Mouse (Mus musculus) cerebellum, adult (tissue): ENCODE measurements around the gene Mocs1.
A peak's percentile ranks its signal among the peaks of the same experiment; 100 is the strongest.

Source experiments
- ATAC-seq: cut with Nextera tagmentation; 2 replicates; pipeline ENCODE4 v1.9.2; 2017; ENCODE audit warnings: mild to moderate bottlenecking, moderate library complexity, mixed read lengths; ENCODE audit not compliant: insufficient number of reproducible peaks, low FRiP score, low TSS enrichment

The Mocs1 gene

GRCm38 (mm10) chr17:49428239-49428688 lies at the start of gene Mocs1:
TSS of gene Mocs1 (plus strand) at chr17:49428362.
- peak; percentile 98 for ATAC-seq

- ATAC-seq, result no peak
Measured at GRCm38 (mm10) chr17:49379645-49380044, 48.5 kb upstream of the Mocs1 start.

GRCm38 (mm10) chr17:49384217-49384943 lies 43.8 kb upstream of the Mocs1 start:
- ATAC-seq, result no peak

GRCm38 (mm10) chr17:49387741-49388140 lies 40.4 kb upstream of the Mocs1 start:
- ATAC-seq, result no peak

GRCm38 (mm10) chr17:49392751-49393150 lies 35.4 kb upstream of the Mocs1 start:
- ATAC-seq, result no peak

GRCm38 (mm10) chr17:49394836-49395235 lies 33.3 kb upstream of the Mocs1 start:
- ATAC-seq, result no peak

GRCm38 (mm10) chr17:49399605-49400004 lies 28.6 kb upstream of the Mocs1 start:
- ATAC-seq, result no peak

- ATAC-seq, result peak; percentile 79
Measured at GRCm38 (mm10) chr17:49400130-49400529, 28.0 kb upstream of the Mocs1 start.

- no peak for ATAC-seq
Measured at GRCm38 (mm10) chr17:49403151-49403550, 25.0 kb upstream of the Mocs1 start.

- ATAC-seq, result no peak
Measured at GRCm38 (mm10) chr17:49405927-49406326, 22.2 kb upstream of the Mocs1 start.

- no peak for ATAC-seq
Measured at GRCm38 (mm10) chr17:49412974-49413373, 15.2 kb upstream of the Mocs1 start.

GRCm38 (mm10) chr17:49413554-49413953 lies 14.6 kb upstream of the Mocs1 start:
- ATAC-seq, result no peak

- no peak for ATAC-seq
Measured at GRCm38 (mm10) chr17:49416228-49416627, 11.9 kb upstream of the Mocs1 start.

GRCm38 (mm10) chr17:49419813-49420212 lies 8.3 kb upstream of the Mocs1 start:
- no peak for ATAC-seq

GRCm38 (mm10) chr17:49422286-49423066 lies 5.7 kb upstream of the Mocs1 start:
- no peak for ATAC-seq

- no peak for ATAC-seq
Measured at GRCm38 (mm10) chr17:49423067-49423325, 5.2 kb upstream of the Mocs1 start.

GRCm38 (mm10) chr17:49423872-49424271 lies 4.3 kb upstream of the Mocs1 start:
- ATAC-seq, result no peak

- ATAC-seq, result no peak
Measured at GRCm38 (mm10) chr17:49427631-49428238, 427 bp upstream of the Mocs1 start.

GRCm38 (mm10) chr17:49428751-49429415 lies 721 bp downstream of the Mocs1 start:
- ATAC-seq, result peak; percentile 19

- ATAC-seq, result no peak
Measured at GRCm38 (mm10) chr17:49429471-49430129, 1.4 kb downstream of the Mocs1 start.
